Mouse (Mus musculus) CH12.LX (cell line): ENCODE results near the gene Cwc27.

Experiments
- MAFK ChIP-seq: IDR thresholded peaks from 2 replicates; pipeline ENCODE4 v1.6.1; 2011; ENCODE audit warnings: low read length, improper control_type of control experiment; ENCODE audit not compliant: insufficient replicate concordance
- POLR2A ChIP-seq: IDR thresholded peaks from 2 replicates; pipeline ENCODE4 v1.6.1; 2011; ENCODE audit warnings: low read depth, mild to moderate bottlenecking, improper control_type of control experiment, low read length

- no peak for TF ChIP-seq MAFK
- no peak for TF ChIP-seq POLR2A
Measured at GRCm38 (mm10) chr13:104608516-104608915, 208.4 kb downstream of the Cwc27 start.
